Mouse (Mus musculus) splenic B cell, adult 2 months (primary cell): ENCODE data around the gene Tmem59.

Experiments used
- DNase-seq: peaks from one replicate; pipeline ENCODE4 v3.0.0-alpha.2; 2011; ENCODE audit warnings: low read depth, low spot score
- H3K27me3 ChIP-seq: 2 replicates; pipeline ENCODE4 v1.6.1; 2012; ENCODE audit warnings: mild to moderate bottlenecking, low read length, moderate library complexity, mixed read lengths; ENCODE audit not compliant: control insufficient read depth, poor library complexity, insufficient read depth, severe bottlenecking
- H3K36me3 ChIP-seq: 2 replicates; pipeline ENCODE4 v1.6.1; 2012; ENCODE audit warnings: mild to moderate bottlenecking, low read length, moderate library complexity, mixed read lengths; ENCODE audit not compliant: control insufficient read depth, poor library complexity, insufficient read depth, severe bottlenecking

The Tmem59 gene

DNA sequence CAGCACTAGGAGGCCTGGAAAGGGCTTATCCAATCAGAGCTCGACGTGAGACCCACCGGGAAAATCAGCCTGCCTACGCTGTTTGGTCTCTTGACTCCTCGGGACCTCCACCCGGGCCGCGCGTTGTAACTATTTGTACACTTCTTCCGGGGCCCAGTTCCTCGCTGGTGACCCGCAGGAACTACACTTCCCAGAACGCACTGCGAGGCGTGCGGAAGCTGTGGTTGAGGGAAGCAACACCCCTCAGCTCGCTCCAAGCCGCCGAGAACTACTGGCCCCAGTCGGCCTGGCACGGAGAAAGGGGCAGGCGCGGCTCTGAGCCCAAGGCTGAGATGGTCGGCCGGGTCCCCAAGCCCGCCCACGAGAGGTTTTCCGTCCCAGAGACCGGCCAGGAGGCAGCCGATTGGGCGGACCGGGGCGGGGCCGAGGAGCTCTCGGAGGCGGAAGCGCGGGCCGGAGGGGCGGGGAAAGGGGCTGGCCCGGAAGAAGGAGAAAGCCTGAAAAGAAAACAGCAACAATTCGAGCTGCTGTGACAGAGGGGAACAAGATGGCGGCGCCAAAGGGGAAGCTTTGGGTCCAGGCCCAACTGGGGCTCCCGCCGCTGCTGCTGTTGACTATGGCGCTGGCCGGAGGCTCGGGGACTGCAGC lies at the start of gene Tmem59:
TSS of gene Tmem59 (plus strand) at position 218 of the 648 bp plus-strand sequence.
- Histone ChIP-seq H3K36me3 (peaks cover 4% of the 10 kb centered on the region; the same call in 1 of the 2 replicates), H3K27me3 (no peaks in the 10 kb centered on the region)
- DNase-seq: peak; percentile 95

DNA sequence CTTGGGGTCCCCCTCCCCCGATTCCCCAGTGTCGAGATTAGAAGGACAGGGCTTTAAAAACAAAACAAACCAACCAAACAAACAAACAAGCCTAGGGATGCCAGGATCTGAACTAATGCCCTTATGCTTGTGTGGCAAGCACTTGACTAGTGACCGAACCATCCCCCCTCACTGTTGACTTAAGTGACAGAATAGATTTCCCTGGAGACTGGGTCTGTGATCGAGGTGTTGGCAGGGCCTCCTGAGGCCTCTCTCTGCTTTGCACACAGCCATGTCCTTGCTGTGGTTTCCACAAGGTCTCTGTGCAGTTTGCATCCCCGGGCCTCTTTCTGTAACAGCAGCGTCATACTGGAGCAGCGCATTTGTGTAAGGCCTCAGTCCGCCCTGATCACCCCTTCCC lies 48.8 kb upstream of the Tmem59 start:
- Histone ChIP-seq H3K27me3 (no peaks in the 10 kb centered on the region; the same call in 1 of the 2 replicates), H3K36me3 (no peaks in the 10 kb centered on the region)
- DNase-seq: no peak

DNA sequence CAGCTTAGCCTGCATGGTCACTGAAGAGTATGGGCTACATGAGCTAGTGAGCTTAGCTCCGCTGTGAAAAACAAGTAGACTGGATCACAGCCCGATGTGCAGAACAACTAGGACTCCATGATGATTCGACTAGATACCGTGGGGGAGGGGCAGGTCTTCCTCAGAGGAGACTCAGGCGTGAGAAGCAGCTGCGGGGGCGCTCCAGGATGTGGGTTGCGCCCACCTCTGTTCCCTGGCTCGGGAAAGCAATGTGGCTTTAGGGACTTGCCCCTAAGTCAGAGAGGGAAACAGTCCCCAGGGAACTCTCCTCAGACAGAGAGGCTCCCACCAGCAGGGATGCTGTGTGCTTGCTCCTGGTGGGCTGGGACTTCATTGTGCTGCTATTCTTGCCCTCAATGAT lies 47.7 kb upstream of the Tmem59 start:
- H3K27me3 ChIP-seq: no peaks in the 10 kb centered on the region; the same call in 1 of the 2 replicates
- H3K36me3 ChIP-seq: no peaks in the 10 kb centered on the region
- DNase-seq: no peak

DNA sequence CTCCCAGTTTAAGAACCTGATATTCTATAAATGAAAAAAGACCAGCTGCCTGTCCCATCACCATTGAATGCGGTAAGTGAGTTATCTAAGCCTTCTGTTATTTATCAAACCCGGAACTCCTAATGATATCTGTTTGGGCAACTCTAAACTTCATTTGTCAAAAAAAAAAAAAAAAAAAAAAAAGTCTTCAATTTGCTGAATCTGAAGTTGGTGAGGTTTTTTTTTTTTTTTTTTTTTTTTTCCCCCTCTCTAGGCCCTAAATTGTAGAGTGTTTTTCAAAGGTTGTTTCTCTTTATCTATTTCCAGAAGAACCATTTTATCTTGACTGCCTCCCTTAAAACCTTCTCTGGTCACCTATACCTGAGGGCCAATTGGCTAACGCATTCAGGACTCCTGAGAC lies 43.3 kb upstream of the Tmem59 start:
- Histone ChIP-seq H3K36me3 (peaks cover 7% of the 10 kb centered on the region), H3K27me3 (no peaks in the 10 kb centered on the region)
- DNase-seq: no peak

DNA sequence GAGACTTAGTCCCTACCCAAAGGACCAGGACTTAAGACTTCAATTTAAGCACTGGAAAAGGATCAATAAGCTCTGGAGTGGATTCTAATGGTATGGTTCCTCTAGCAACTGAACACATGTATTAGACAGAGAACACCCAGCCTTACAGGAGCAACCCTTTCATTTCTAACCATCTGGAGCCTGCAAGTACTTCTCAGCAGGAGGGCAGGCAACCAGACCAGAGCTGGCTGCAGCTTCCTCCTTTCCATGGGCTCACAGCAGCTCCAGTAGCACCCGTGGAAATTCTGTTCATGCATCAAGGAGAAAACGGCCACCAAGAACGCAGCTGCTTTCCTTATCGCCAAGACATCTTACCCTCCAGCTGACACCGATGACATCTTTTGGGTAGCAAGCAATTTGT lies 42.5 kb upstream of the Tmem59 start:
- no peaks in the 10 kb centered on the region for H3K27me3 ChIP-seq
- DNase-seq: no peak
- H3K36me3 ChIP-seq: peaks cover 7% of the 10 kb centered on the region

DNA sequence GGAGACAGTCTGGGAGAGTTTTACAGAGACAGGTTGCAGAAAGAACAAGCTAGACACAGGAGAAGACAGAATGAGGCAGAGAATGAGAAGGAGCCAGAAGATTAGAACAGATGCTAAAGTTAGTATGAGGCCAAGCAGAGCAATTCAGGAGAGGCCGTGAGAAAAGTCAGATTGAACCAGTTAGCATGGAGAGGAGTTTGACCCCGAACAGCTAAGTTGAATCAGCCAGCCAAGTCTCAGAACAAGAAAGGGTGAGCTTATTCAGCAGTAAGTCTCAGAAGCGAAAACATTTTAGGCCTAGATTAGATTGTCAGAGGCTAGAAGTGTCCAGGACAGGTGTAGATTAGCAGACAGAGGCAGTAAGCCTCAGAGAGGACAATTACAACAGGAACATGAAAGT lies 41.7 kb upstream of the Tmem59 start:
- H3K36me3 ChIP-seq: peaks cover 9% of the 10 kb centered on the region
- no peak for DNase-seq
- H3K27me3 ChIP-seq: no peaks in the 10 kb centered on the region

DNA sequence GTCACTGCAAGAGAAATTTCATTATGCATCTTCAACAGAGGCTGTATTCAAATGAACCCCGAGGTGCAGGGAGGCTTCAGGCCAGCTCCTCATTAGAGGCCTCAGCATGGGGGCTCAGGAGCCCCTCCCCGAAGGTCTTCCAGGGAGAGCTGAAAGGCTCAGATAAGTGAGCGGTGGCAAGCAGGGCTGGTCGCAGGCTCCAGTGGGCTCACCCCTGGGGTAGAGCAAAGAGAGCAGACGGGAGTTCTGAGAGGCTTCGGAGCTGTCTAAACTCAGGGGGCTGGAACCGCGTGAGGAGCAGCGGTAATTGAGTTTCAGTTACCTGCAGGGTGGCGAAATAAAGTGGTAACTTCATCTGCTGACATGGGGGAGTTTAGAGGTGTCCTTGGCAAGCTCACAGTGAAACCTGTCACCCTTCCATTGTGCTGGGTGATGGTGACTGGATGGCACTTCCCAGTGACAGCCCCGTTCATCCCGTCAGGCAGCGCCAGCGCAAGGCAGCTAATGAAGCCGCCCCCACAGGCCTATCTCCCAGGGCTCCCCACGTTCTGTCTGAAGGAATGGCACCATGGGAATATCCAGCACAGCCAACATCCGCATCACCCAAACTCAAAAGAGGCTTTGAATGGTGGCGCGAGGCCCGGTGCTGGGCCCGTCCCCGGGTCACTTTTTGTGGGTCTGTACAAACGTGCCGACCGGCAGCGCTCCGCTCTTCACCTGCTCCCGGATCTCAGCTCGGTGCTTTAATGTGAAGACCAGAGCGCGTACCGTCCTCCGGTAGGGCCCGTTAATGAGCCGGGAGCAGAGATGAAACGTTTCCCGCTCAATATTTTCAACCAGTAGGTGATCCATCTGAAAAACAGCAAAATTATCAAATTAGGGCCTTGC lies 39.0 kb upstream of the Tmem59 start:
- no peak for DNase-seq
- Histone ChIP-seq H3K36me3 (peaks cover 10% of the 10 kb centered on the region), H3K27me3 (no peaks in the 10 kb centered on the region)

DNA sequence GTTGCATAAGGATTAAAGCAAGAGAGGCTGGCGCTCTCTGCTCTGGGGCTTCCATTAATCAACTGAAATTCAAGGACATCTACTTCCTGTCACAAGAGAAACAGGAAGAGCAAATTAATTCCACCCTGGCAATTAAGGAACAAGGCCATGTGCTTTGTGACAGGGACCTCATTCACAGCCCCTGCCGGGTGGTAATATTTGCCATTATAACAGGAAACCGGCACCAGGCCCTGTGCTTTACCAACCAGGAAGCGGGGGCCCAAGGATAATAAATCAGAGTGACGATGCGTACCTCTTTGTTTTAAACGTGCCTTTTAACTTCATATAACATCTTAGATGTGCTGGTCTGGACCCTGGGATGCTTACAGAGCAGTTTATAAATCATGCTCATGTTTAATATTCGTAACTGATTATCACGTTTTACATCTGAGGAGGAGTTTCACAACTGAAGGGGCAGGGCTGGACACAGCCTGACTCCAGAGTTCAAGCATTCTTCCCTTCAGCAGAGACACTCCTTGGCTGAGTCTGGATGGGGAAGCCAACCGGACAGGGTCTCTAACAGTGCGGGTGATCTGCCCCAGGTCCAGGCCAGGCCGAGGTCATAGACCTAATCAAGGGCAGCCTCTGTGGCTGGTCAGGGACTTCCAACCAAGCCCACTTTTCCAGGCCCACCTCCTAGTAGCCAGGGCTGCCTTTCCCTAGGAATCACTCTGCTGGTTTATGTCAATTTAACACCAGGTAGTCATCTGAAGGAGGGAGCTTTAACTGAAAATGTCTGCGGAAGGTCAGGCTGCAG lies 38.2 kb upstream of the Tmem59 start:
- no peaks in the 10 kb centered on the region for H3K27me3 ChIP-seq
- H3K36me3 ChIP-seq: peaks cover 16% of the 10 kb centered on the region
- no peak for DNase-seq

DNA sequence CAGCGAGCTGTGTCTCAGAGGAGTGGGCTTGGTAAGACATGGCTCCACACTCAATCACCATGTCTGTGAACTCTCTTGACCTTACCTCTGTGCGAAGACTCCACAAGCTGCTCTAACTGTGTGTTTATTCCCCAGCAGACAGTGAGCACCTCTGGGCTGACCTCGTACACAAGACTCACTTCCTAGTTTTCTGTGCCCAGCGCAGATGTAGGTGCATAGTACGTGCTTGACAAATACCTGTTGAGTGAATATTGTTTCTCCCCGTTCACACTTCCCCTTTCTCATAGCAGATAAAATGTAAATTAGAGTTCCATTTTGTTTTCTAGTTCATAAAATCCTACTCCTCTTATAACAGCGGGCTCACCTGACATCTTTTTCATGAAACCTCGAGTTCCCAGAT lies 34.7 kb upstream of the Tmem59 start:
- H3K27me3 ChIP-seq: no peaks in the 10 kb centered on the region
- peak; percentile 10 for DNase-seq
- peaks cover 18% of the 10 kb centered on the region for H3K36me3 ChIP-seq

DNA sequence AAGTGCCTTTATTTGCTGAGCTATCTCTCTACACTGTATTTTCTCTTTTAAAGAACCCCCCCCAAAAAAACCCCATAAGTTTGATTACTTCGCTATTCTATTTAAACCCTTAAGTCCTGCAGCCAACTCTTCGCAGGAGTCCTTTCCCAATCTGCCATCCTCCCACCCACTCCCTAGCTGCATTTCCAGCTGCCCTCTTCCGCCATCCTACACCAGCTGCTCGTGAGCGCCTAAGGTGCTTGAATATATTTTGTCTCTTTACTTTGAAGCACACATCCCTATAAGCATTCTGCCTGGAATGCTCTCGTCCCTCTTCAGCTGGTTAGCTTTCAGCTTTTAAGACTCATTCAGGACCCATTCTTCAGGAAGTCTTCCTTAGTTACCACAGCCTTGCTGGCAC lies 27.2 kb upstream of the Tmem59 start:
- DNase-seq: no peak
- Histone ChIP-seq H3K27me3 (no peaks in the 10 kb centered on the region), H3K36me3 (peaks cover 6% of the 10 kb centered on the region)

DNA sequence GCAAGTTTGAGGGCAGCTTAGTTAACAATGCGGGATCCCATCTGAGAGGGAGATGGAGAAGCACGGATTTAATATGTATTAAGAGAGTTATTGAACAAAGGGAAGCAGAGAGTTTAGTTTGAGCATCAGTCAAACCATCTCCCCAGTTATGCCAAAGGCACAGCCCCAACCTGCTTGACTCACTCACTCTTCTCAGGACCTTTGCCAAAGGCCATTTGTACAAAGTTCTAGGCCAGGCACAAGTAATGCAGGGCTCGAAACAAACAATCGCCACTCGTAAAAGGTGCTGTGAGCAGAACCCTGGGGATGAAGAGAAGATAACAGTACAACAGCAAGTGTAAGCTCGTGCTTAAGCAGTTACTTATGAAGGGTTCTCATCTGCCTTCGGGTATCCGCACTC lies 25.6 kb upstream of the Tmem59 start:
- Histone ChIP-seq H3K36me3 (peaks cover 5% of the 10 kb centered on the region), H3K27me3 (no peaks in the 10 kb centered on the region)
- no peak for DNase-seq

DNA sequence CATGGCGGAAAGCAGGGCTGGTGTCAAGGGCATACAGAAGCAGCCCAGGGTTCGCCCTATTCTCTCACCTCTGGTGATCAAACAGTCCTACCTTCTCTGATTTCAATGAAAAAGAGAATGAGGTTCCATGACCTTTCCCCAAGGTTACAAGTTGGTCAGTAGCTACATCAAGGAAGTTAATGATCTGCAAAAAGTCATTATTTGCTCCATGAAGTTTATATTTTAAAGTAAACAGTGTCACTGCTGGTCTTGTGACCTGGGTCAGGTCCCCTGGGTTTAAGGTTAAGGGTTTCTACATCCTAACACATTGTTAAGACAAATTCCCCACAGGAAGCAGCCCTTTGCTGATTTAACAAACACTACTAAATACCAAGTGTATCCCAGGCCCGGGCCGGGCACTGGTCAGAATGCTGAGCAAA lies 21.2 kb upstream of the Tmem59 start:
- H3K36me3 ChIP-seq: no peaks in the 10 kb centered on the region; the same call in none of the 2 replicates
- DNase-seq: no peak
- no peaks in the 10 kb centered on the region for H3K27me3 ChIP-seq

DNA sequence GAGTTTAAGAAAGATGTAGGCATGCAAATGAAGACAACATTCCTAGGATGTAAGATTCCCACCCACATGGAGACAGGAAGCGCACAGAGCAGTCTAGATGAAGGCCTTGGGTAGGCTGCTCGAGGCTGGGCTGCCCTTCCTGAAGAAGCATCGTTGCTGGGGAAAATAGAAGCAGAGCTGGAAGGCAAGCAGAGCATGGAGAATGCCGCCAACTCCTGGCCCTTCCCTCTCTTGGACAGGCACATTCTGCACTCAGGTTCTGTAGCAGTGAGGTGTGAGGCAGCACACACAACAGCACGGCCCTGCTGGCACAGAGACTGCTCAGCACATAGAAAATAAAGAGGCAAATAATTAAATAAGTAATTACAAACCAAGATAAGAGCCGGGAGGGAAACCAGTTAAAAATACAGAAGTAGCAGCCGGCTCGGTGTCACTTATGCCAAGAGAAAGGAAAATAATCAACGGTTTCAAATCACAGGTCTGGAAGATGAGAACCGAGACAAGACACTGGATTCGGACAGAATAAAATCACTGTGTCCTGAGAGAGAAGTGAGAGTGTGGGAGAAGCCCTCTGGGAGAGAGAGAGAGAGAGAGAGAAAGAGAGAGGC lies 18.9 kb upstream of the Tmem59 start:
- H3K36me3 ChIP-seq: no peaks in the 10 kb centered on the region; the same call in 1 of the 2 replicates
- no peak for DNase-seq
- no peaks in the 10 kb centered on the region for H3K27me3 ChIP-seq

DNA sequence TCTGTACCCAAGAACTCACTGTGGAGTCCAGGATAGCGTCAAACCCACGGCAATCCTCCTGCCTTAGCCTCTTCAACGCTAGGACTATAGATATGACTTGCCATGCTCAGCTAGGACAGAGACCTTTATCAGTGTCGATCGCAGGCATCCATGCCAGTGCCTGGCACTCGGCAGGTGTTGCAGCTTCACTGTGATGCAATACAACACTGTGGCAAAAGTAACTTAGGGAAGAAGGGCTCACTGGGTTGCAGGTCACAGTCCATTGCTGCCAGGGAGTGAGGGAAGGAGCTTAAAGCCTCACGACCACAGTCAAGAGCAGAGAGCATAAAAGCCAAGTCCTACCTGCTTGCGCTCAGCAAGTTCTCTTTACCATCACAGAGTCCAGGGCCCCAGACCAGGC lies 18.0 kb upstream of the Tmem59 start:
- no peak for DNase-seq
- no peaks in the 10 kb centered on the region; the same call in 1 of the 2 replicates for H3K36me3 ChIP-seq
- H3K27me3 ChIP-seq: no peaks in the 10 kb centered on the region
